Mouse (Mus musculus): Measurements from ENCODE around the gene Preb.
A peak's percentile ranks its signal among the peaks of the same experiment; 100 is the strongest.

Gene Preb

DNA sequence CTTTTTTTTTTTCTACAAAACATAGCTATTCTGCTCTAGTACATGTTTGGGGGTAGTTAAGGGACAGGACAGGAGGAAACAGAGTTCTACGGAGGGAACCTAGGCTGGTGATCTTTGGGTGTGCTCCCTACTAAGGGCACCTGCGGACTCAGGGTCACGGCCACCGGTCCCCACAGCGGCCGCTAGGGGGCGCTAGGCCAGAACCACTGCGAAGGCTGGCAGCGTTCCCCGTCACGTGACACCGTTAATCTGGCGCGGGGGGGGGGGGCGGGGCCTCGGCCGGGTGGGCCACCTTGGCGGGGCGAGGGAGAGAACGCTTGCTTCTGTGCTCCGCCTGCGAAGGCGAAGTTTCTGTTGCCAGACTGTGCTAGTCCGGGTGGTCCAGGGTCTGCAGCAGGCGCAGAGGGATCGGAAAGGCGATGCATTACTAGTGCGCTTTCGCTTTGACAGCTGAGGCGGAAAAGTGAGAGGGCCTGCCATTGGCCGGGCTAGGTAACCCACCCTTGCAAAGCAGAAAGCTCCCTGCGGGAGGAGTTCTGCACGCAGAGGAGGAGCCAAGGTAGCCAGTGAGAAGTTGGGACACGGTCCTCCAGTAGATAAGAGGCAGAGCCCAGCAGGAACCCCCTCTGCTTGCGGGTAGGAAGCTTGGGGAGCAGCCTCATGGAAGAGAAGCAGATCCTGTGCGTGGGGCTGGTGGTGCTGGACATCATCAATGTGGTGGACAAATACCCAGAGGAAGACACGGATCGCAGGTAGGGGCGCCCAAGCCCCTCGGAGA lies 38.7 kb downstream of the Preb start, which contains the start of gene Khk:
TSS of gene Khk (plus strand) at position 176 of the 778 bp plus-strand sequence.
- peak; percentile 95 for DNase-seq (ENCODE audit: low spot score)

DNA sequence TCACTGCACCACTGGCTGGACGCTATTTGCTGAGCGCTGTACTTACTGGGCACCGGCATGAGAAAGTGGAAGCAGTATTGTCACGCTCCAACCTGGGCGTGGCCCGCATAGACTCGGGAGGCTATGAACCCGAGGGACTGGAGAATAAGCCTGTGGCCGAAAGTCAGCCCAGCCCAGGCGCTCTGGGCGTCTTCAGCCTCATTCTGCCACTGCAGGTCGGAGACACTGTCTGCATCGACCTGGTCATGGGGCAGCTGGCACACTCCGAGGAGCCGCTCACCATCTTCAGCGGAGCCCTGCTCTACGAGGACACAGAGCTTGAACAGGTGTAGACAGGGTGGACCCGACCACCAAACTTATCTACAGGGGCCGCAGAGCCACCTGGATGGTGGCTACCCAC lies 39.5 kb downstream of the Preb start:
- no peak for DNase-seq (ENCODE audit: low spot score)

DNA sequence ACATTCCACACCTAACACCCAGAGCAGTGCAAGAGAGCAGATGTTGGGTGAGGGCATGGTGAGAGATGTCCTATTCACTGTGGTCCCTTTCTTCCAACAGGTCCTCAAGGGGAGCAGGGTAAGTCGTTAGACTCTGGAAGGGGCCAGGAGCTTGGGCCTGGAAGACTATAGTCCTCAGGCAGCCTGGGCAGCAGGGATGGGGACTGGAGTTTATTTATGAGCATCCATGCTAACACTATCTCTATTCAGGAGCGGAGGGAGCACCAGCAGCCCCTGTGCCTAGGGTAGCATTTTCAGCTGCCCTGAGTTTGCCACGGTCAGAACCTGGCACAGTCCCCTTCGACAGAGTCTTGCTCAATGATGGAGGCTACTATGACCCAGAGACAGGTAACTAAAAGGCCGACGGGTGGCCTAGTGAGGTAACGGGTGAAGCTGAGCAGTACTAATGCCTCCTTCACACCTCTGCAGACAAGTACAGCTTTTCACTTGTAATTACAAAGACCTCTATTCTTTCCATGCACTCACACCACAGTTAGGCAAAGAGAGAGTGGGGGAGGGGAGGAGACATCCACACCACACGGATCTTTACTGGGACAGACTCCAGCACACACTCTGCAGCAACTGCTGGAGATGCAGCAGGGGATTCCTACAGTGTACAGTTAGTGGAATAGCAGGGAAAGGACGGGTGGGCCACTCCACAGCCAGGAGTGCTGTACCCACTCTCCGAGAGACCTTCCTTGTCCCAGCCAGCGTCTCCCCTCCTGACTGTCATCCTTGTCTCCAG lies 40.1 kb downstream of the Preb start:
- no peak for DNase-seq (ENCODE audit: low spot score)

DNA sequence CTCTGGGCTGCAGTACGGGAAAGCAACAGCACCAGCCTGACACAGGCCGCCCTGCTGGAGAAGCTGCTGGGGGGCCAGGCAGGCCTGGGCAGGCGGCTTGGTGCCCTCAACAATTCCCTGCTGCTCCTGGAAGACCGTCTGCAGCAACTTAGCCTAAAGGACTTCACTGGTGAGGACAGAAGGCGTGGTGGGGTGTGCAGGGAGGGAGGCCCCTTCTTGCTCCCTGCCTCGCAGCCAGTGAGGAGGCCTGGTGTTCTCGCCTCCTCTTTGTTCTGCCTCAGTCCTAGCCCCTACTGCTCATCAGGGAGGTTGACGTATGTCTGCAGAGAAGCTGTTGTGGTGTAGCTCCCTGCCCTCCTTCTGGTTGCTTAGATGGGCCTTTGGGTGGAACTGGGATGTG lies 41.5 kb downstream of the Preb start:
- no peak for DNase-seq (ENCODE audit: low spot score)

DNA sequence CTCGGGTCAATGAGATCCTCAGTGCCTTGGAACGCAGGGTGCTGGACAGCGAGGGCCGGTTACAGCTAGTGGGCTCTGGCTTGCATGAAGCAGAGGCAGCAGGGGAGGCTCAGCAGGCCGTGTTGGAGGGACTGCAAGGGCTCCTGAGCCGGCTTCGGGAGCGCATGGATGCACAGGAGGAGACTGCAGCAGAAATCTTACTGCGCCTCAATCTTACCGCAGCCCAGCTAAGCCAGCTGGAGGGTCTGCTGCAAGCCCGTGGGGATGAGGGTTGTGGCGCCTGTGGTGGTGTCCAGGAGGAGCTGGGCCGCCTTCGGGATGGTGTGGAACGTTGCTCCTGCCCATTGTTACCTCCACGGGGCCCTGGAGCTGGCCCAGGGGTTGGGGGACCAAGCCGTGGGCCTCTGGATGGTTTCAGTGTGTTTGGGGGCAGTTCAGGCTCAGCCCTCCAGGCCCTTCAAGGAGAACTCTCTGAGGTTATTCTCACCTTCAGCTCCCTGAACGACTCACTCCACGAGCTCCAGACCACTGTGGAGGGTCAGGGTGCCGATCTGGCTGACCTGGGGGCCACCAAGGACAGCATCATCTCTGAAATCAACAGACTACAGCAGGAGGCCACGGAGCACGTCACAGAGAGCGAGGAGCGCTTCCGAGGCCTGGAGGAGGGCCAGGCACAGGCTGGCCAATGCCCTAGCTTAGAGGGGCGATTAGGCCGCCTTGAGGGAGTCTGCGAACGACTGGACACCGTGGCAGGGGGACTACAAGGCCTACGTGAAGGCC lies 42.1 kb downstream of the Preb start:
- DNase-seq (ENCODE audit: low spot score): no peak

DNA sequence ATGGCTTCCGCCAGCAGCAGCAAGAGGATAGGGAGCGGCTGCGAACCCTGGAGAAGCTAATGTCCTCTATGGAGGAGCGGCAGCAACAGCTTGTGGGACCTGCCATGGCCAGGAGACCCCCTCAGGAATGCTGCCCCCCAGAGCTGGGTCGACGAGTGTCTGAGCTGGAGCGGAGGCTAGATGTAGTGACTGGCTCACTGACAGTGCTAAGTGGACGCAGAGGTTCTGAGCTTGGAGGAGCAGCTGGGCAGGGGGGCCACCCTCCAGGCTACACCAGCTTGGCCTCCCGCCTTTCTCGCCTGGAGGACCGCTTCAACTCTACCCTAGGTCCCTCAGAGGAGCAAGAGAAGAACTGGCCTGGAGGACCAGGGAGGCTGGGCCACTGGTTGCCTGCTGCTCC lies 42.8 kb downstream of the Preb start:
- no peak for DNase-seq (ENCODE audit: low spot score)

DNA sequence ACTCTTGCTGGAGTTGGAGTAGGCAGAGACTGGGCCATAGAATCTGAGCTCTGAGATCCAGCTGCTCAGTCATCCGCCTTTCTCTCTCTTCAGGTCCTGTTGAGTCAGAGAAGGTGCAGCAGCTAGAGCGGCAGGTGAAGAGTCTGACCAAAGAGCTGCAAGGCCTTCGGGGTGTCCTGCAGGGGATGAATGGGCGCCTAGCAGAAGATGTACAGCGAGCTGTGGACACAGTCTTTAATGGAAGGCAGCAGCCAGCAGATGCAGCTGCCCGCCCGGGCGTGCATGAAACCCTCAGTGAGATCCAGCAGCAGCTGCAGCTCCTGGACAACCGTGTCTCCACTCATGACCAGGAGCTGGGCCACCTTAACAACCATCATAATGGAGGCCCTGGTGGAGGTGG lies 43.3 kb downstream of the Preb start:
- no peak for DNase-seq (ENCODE audit: low spot score)

DNA sequence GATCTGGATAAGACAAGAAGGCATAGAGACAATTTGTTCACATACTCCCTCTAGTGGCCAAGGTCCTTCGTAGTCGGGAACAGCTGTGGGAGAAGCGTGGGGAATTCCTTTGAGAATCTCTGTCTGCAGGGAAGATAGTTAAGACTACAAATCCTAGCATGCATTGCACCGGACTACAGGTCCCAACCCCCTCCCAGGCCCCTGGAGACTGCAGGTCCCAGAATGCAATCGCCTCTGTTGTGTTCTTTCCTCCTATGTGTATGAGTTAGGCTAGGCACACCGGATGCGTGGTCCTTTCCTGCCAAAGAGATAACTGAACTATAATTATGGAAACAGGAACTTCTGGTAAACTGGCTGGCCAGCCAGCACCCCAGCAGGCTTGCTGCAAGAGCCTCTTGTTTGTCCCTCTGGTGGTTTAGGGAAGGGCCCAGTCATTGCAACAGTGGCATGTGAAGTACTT lies 44.2 kb downstream of the Preb start:
- DNase-seq (ENCODE audit: low spot score): peak; percentile 92

DNA sequence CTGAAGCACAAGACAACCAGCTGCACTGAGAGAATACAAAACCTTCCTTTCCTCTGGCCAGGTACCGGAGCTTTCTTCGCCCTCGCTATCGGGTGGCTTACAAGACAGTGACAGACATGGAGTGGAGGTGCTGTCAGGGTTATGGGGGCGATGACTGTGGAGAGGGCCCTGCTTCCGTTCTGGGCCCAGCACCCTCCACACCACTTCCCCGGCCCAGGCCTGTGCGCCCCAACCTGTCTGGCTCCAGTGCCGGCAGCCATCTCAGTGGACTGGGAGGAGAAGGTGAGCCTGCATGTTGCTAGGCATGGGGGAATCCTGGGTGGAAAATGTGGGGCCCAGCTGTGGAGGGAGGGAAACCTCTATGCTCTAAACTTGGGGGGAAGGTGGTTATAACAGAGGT lies 44.7 kb downstream of the Preb start:
- no peak for DNase-seq (ENCODE audit: low spot score)

DNA sequence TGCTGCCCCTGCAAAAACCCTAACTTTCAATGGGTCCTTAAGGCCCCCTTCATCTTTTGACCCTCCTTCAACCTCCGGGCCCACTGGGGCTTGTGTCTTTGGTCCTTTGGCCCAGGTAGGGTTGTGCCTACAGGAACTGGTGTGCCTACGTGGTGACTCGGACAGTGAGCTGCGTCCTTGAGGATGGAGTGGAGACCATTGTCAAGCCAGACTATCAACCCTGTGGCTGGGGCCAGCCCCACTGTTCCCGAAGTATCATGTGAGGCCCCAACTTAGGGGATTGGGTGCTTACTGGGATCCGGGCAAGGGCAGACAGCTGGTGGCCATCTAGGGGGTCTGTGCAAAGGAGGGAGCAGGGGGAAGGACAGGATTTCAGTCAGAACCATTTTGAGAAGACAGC lies 45.3 kb downstream of the Preb start:
- DNase-seq (ENCODE audit: low spot score): no peak

DNA sequence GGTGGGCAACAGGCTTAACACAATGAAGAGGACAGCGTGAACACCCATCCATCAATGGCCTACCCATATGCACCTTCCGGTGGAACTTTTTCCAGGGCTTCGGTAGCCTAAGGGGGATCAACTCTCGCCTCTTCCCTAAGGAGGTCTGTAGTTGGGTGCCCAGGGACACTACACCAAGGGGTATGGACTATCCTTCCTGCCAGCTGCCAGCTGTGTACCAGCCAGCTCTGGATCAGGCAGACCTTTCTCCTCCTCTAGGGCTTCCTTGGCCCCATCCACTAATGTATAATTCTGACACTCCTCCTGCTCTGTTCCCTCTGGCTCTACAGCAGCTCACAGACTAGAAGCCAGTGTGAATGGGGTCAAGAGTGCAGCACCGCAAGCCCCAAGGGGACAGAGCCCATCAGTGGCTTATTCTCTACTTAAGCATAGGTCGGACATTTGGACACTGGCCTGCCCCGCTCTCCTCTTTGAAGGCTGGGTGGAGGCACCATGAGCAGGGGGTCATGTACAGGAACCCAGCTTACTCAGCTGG lies 46.0 kb downstream of the Preb start:
- DNase-seq (ENCODE audit: low spot score): peak; percentile 25

DNA sequence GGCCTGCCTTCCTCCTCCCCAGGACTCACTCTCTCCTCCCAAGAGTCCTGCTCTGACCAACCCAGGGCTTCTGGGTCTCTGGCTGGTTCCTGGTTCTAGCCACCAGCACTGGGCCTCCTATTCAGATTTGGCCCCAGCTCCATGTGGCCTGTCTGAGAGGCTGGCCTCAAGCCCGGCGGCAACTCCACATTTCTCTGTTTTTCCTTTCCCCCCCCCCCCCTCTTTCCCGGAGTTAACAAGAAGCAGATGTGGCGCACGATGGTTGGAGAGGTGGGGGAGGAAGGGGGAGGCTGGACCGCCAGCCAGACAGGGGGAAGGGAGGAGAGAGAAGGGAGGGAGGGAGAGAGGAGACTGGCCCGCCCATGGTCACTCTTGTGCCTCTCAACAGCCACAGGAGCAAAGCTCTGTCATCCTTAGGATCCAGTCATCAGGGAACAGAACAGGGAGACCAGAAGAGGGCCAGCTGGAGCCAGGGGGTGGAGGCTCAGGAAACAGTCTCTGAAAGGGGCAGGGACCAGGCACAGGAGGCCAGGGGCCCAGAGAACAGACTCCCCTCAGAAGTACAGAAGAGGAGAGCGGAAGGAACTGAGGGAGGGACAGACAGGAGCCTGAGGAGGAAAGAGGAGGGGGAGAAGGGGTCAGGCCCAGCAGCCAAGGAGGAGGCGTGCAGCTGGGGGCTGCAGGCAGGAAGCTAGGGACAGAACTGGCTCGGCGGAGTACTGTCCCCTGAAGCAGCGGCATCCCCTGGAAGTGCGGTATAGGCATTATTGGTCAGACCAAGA lies 46.9 kb downstream of the Preb start, which contains the start of gene Emilin1:
TSS of gene Emilin1 (plus strand) at position 343 of the 782 bp plus-strand sequence.
- peak; percentile 93 for DNase-seq (ENCODE audit: low spot score)

DNA sequence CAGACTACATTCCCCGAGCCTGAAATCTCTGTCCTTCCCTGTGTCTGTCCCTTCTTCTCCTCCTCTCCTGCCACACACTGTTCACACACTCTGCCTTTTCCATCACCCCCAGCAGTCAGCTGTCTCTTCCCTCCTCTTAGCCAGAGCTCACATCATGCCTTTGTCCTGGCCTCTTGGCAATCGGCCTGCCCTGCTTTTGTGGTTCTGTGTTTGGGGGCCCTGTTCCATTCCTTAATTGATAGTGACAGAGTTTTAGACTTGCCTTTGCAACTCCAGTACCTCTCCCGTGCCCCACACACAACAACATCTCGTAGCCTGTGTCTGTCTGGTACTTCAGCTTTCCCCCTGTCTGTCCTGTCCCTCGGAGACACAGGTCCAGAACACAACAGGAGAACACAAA lies 48.0 kb downstream of the Preb start:
- no peak for DNase-seq (ENCODE audit: low spot score)

DNA sequence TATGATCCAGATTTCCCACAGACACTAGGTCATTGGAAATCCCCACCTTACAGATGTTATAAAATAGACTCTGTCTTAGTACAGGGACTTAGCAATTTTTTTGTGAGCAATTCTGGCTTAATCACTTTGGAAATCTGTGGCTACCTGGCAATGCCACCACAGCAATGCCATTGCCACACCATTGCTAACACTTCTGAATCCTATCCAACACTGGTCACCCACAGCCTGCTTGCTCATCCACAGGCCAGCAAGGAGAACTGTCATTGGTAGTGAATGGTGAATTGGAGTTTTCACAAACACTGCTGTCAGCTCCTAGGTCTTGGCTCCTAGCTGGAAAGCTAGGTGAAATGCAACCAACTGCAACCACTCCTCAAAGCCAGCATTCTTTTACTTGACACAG lies 49.7 kb downstream of the Preb start:
- no peak for DNase-seq (ENCODE audit: low spot score)

DNA sequence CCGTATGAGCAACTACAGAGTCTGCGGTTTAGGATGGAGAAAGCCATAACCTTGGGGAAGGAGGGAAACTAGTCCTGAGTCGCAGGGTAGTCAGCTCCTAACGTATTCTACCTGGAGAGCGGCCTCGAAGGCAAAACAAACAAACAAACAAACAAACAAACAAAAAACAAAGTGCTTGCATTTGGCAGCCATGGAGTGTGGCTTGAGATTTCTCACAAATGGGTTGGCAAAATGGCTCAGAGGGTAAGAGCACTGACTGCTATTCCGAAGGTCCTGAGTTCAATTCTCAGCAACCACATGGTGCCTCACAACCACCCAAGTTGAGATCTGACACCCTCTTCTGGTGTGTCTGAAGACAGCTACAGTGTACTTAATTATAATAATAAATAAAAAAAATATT lies 50.3 kb downstream of the Preb start:
- DNase-seq (ENCODE audit: low spot score): no peak

DNA sequence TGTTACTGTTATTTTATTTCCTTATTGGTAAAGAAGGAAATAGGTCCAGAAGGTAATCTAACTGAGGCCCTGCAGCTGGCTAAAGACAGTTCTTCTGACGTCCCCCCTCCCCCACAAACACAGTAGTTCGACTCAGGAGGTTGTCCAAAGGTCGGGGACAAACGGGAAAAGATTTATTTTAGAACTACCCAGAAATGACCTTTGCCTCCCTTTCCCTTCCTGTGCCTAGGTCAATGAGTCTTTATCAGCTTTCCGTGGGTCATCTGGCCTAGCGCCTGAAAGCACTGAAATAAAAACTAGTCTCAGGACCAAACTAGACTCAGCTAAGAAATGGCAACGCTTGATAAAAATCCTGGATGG lies 50.9 kb downstream of the Preb start:
- DNase-seq (ENCODE audit: low spot score): peak; percentile 85

DNA sequence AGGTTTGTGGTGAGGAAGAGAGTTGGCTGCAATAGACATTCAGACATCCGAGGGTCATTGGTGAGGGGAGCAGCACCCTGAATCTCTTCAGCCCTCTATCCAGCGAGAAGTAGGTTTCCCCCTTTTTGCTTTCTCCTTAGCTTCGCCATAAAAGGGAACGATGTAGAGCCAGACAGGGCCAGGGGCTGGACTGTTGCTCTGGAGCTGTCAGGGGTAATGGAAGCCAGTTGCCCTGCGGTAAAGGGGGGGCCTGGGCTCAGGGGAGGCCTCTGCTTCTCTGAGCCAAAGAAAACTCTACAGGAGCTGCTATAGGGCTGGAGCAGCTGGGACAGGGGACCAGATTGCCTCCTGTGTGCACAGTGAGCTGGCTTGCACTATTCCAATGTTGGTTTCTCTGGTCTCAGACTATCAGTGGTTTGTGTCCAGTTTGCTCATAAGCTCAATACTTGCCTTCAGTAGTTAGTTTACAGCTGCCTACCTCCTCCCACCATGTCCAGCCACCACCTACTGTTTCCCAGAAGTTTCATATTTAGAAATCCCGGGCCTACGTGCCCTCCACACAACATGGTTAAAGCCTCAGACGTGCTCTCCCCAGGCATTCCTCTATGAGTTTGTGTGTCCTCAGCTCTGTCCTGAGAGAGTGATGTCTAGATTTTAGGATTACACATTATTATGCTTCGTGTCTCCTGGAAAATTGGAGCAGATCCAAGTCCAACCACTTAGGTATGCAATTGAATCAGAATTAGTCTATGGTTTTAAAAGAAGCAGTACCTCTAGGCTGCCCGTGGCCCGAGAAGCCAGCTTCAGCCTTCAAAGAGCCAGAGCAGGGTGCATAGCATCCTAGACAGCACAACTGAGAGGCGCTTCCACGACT lies 51.5 kb downstream of the Preb start:
- DNase-seq (ENCODE audit: low spot score): peak; percentile 57

DNA sequence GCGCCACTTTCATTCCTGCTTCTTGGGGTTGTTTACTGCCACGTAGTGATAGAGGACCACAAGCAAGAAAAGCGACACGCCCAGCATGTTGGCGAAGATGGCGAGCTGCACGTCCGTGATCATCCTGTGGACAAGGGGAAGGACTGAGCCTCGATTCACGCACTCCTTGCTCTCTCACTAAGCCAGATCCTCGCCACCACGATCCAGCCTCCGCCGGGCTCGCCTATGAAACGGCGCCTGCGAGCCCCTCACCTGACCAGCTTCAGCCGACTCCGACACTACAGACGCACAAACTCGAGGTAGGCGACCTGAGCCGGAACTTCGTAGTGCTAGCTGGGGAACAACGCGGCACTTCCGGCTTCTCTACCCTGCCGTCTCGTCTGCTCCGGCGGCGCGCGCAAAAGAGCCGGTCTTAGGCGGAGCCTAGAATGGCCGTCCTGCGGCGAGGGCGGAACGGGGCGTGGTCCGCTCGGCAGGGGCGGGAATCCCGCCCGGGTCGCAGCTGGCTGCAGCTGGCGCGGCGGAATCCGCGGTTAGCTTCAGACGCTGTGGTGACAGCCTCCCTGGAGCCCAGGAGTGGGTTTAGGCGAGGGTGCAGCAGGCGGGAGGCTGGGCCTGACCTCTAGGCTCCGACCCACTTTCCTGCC lies 52.6 kb downstream of the Preb start, which contains the start of gene Ost4:
TSS of gene Ost4 (minus strand) at position 376 of the 647 bp plus-strand sequence.
- peak; percentile 98 for DNase-seq (ENCODE audit: low spot score)

DNA sequence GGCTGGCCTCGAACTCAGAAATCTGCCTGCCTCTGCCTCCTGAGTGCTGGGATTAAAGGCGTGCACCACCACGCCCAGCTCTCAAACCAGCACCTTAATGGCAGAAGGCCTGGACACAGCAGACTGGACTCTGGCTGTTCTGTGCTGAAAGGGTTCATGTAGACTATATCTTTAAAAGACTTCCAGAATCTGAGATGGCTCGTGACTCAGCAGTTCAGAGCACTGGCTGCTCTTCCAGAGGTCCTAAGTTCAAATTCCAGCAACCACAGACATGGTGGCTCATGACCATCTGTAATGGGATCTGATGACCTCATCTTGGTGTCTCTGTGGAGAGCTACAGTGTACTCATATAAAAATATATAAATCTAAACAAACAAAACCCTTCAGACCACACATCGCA lies 58.3 kb downstream of the Preb start:
- DNase-seq (ENCODE audit: low spot score): peak; percentile 64
